Mouse (Mus musculus): ENCODE data around the gene Ttc33.

- TF ChIP-seq CTCF (IDR thresholded peaks at IDR 0.05; ENCODE audit: control insufficient read depth, insufficient read depth, insufficient replicate concordance, low read depth, low read length) (no peak), POLR2A (IDR thresholded peaks at IDR 0.05; ENCODE audit: control insufficient read depth, low read depth, low read length) (no peak)
Observed at GRCm38 (mm10) chr15:5145196-5145945, 40.0 kb upstream of the Ttc33 start.
